Mouse (Mus musculus) erythroblast, embryonic 14.5 days (primary cell): ENCODE data around the gene Akap2. TPM values are rescaled to one million over a fixed set of nuclear protein-coding genes. Genes with fewer than 3 reads are reported as not detected.

Experiments used
- H3K27me3 ChIP-seq: 2 replicates; pipeline ENCODE4 v1.6.1; 2012; ENCODE audit warnings: inconsistent platforms; ENCODE audit not compliant: control insufficient read depth
- H3K36me3 ChIP-seq: 2 replicates; pipeline ENCODE4 v1.6.1; 2012; ENCODE audit warnings: mild to moderate bottlenecking, inconsistent platforms; ENCODE audit not compliant: control insufficient read depth
- H3K4me1 ChIP-seq: 2 replicates; pipeline ENCODE4 v1.6.1; 2012; ENCODE audit warnings: inconsistent platforms; ENCODE audit not compliant: control insufficient read depth
- H3K4me3 ChIP-seq: replicated peaks from 2 replicates; pipeline ENCODE3; 2012; ENCODE audit warnings: moderate library complexity, mild to moderate bottlenecking, inconsistent platforms
- H3K9me3 ChIP-seq: 2 replicates; pipeline ENCODE4 v1.6.1; 2012; ENCODE audit warnings: low read length, inconsistent platforms, mixed read lengths; ENCODE audit not compliant: control insufficient read depth
- GATA1 ChIP-seq: IDR thresholded peaks from 2 replicates; pipeline ENCODE4 v1.6.1; 2012; ENCODE audit warnings: low read length, inconsistent platforms, mixed read lengths
- TAL1 ChIP-seq: IDR thresholded peaks from 3 replicates; pipeline ENCODE4 v1.6.1; 2012; ENCODE audit warnings: low read length, inconsistent platforms, mixed read lengths
- polyA plus RNA-seq: library from polyadenylated mRNA; stranded (reverse); fragments of >175 nt; gene quantifications from 2 replicates; pipeline ENCODE4 v1.2.3, GENCODE M21; 2012

Akap2 gene
- polyA plus RNA-seq, 1 experiment = under 0.01 TPM

DNA sequence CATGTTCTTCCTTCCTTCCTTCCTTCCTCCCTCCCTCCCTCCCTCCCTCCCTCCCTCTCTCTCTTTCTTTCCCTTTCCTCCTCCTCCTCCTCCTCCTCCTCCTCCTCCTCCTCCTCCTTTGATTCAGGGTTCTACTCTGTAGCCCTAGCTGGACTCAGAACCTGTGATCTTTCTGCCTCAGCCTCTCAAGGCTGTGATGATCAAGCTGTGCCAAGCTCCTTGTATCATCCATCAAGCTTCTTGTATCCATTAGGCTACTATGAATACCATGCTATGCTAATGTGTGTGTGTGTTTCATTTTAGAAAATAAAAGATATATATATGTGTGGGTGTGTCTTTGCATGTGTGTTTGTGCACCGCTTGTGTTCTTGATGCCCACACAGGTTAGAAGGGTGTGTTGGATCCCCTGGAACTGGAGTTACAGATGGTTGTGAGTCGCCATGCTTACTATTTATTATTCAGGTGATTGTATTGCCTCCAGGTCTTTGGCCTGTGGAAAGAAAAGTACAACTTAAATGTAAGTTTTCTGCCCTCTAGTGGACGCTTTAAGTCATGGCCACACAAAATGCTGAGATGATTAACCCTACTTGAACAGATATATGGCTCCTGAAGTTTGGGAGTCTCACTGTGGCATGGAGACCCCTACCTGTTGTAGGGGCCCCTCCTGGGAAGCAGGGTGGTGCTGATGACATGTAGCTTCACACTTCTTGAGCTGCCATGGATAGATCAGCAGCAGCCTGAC is 210.2 kb downstream of the Akap2 start:
- H3K4me1 ChIP-seq = no peaks in the 10 kb centered on the region
- TF ChIP-seq TAL1 (no peak), GATA1 (no peak)
- H3K4me3 ChIP-seq = no peak overlapping the region
- no peaks in the 10 kb centered on the region for H3K9me3 ChIP-seq
- H3K27me3 ChIP-seq = no peaks in the 10 kb centered on the region
- H3K36me3 ChIP-seq = no peaks in the 10 kb centered on the region

GRCm38 (mm10) chr4:57930559-57931170 is 213.2 kb downstream of the Akap2 start:
- no peaks in the 10 kb centered on the region for H3K9me3 ChIP-seq
- no peak overlapping the region for H3K4me3 ChIP-seq
- no peaks in the 10 kb centered on the region for H3K36me3 ChIP-seq
- H3K27me3 ChIP-seq = no peaks in the 10 kb centered on the region
- no peak for TF ChIP-seq GATA1
- no peak for TF ChIP-seq TAL1
- H3K4me1 ChIP-seq = no peaks in the 10 kb centered on the region

DNA sequence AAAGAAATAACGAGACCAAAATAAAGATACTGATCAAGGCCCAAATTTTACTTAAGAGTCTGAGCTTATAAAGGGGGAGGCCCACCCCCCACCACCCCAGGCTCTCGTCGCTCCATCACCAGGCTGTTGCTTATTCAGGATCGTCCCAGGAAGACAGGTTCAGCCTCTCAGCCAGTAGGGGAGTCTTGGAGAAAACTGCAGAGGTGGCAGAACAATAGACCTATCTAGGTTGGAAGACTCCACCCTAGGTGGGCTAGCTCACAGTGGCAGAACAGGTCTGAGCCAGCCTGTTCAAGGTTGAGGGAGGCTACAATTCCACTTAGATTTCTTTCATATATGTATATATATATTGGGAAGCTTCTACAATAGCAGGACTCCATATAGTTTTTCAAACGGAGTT is 216.7 kb downstream of the Akap2 start:
- Histone ChIP-seq H3K4me3 (no peak overlapping the region), H3K27me3 (no peaks in the 10 kb centered on the region), H3K4me1 (no peaks in the 10 kb centered on the region), H3K36me3 (no peaks in the 10 kb centered on the region), H3K9me3 (no peaks in the 10 kb centered on the region)
- no peak for TF ChIP-seq GATA1
- TF ChIP-seq TAL1 = no peak

- no peaks in the 10 kb centered on the region for H3K4me1 ChIP-seq
- no peak overlapping the region for H3K4me3 ChIP-seq
- no peak for TF ChIP-seq TAL1
- no peak for TF ChIP-seq GATA1
- no peaks in the 10 kb centered on the region for H3K9me3 ChIP-seq
- peaks cover 4% of the 10 kb centered on the region for H3K36me3 ChIP-seq
- no peaks in the 10 kb centered on the region for H3K27me3 ChIP-seq
Observed at GRCm38 (mm10) chr4:57937292-57937691, 219.8 kb downstream of the Akap2 start.

- Histone ChIP-seq H3K4me1 (no peaks in the 10 kb centered on the region), H3K4me3 (no peak overlapping the region), H3K9me3 (no peaks in the 10 kb centered on the region), H3K36me3 (peaks cover 36% of the 10 kb centered on the region), H3K27me3 (no peaks in the 10 kb centered on the region)
- no peak for TF ChIP-seq TAL1
- TF ChIP-seq GATA1 = no peak
Observed at GRCm38 (mm10) chr4:57940631-57941030, 223.2 kb downstream of the Akap2 start.

- Histone ChIP-seq H3K27me3 (no peaks in the 10 kb centered on the region), H3K36me3 (peaks cover 59% of the 10 kb centered on the region), H3K4me3 (no peak overlapping the region), H3K9me3 (no peaks in the 10 kb centered on the region), H3K4me1 (no peaks in the 10 kb centered on the region)
- TF ChIP-seq GATA1 = no peak
- TF ChIP-seq TAL1 = no peak
Observed at GRCm38 (mm10) chr4:57942892-57943291, 225.4 kb downstream of the Akap2 start.

Other genes starting within 250 kb of the Akap2 start
- gene Pakap, start 149.5 kb upstream of the Akap2 start, polyA plus RNA-seq = not detected in 2 replicates
- not detected in 2 replicates for gene D630039A03Rik, start 198.6 kb downstream of the Akap2 start, polyA plus RNA-seq
- 2.1 and 2.8 TPM in 2 replicates for gene Txn1, start 238.8 kb downstream of the Akap2 start, polyA plus RNA-seq